Mouse (Mus musculus): ENCODE measurements around the gene Qrfpr. TPM values are rescaled to one million over a fixed set of nuclear protein-coding genes. Genes with fewer than 3 reads are reported as not detected.

Gene Qrfpr
- not detected for total RNA-seq (2023)

DNA sequence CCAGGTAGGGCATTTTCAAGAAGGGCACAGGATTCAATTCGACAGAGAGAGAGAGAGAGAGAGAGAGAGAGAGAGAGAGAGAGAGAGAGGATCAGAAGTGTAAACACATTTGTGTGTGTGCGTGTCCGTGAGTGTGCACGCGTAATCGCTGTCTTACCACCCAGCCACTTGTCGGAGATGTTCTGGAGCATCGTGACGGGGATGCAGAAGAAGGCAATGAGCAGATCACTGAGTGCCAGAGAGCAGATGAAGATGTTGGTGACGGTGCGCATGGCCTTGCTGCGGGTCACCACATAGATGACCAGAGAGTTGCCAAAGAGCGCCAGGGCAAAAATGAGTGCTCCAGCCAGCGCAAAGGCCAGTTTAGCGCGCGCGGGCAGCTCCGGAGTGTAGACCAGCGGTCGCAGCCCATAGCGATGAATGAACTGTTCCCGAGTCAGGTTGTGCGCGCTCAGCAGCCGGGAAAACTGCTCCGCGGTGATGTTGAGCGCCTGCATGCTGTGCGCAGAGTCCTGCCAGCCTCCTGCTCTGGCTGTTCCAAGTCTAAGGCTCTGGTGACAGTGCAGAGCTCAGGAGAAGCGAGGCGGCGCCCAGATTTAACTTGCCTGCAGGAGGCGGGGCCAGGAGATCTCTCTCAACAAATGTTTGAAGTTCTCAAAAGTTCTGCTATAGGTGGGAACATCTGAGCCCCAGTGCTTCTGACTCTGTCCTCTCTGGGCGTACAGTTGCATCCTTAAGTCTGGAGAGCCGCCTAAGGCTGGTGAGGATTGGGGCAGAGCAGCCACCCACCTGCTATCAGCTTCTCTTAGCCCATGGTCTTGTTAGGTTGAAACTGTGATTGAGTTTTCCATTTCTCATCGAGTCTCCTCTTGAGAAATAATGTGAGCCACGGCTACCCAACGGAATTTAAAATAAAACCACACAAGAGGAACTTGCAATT lies at the start of gene Qrfpr:
TSS of gene Qrfpr (minus strand) at position 571 of the 940 bp plus-strand sequence.

DNA sequence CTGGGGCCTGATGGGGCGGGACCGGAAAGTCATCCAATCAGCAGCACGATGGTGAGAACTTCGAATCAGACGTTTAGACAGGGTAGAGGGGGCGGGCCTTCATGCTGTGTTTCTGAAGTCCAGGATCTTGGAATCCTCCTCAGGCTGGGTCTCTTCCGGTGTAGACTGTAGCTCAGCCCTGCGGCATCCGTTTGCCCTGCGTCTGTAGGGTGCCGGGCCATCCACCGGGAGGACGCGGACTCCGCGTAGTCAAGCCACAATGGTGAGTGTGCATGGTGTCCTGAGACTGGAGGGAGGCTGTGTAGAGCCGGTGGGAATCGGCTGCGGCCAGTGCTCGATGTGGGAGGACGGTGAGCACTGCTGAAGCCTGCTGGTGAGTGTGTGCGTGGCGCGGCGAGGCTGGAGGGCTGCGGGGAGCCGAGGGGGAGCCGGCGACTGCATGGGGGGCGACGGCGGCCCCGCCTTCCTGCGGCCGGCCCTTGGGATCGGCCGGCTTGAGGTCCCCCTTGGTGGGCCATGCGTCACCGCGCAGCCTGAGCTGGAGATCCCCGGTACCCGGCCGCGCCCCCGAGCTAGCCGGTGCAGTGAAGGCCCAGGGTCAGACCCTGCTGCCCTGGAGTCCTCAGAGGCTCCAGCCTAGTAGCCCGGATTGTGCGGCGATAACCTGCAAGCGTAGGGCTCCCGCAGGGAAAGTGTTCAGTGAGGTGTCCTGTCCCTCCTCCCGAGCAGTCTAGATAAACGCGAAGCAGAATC lies 71.0 kb downstream of the Qrfpr start, which contains the start of gene D3Ertd254e:
TSS of gene D3Ertd254e (plus strand) at position 84 of the 753 bp plus-strand sequence.

Other genes with a start within 250 kb of the Qrfpr start
- 31.7 TPM for gene Mccc1, start 221.6 kb downstream of the Qrfpr start, total RNA-seq (2023)
- not detected for gene Ccdc144b, start 168.8 kb downstream of the Qrfpr start, total RNA-seq (2023)
- 31.9 TPM for gene Acad9, start 156.3 kb downstream of the Qrfpr start, total RNA-seq (2023)
- gene D3Ertd254e, start 71.3 kb downstream of the Qrfpr start, total RNA-seq (2023): 4.5 TPM

Measured in CD8-positive naive resting alpha-beta T cell, adult 57 days (primary cell).